Comparison of ENCODE assay signal across 8 mouse cellular contexts in genomic region chr1:182490568-182490967, GRCm38 (mm10). TPM values are rescaled to one million over a fixed set of nuclear protein-coding genes. Genes with fewer than 3 reads are reported as not detected.
DNase-seq lines count a peak whose midpoint lies in the region; ATAC-seq and TF ChIP-seq lines count a peak whose summit lies in the region.

No protein-coding gene starts in this region.

- ATAC-seq in lung, embryonic 14.5 days (ENCODE audit: insufficient read depth) = 0 out of 2 replicates have a peak, but pooled peaks have one; percentile 13
- no peak for ATAC-seq in hindbrain, embryonic 15.5 days (ENCODE audit: low FRiP score, low read depth)

- no peak overlapping the region for H3K9ac ChIP-seq in lung, embryonic 14.5 days
- H3K9ac ChIP-seq in hindbrain, embryonic 15.5 days = no peak overlapping the region

- TF ChIP-seq POLR2A in olfactory bulb, adult 2 months (IDR thresholded peaks at IDR 0.05; ENCODE audit: insufficient read depth, low read depth, low read length) = no peak

- peaks cover 65% of the 10 kb centered on the region for H3K36me3 ChIP-seq in lung, embryonic 14.5 days (ENCODE audit: insufficient read depth)
- peaks cover 17% of the 10 kb centered on the region for H3K36me3 ChIP-seq in hindbrain, embryonic 15.5 days

- 77% methylated on average over 7 of the region's 7 CpGs for WGBS in lung, embryonic 14.5 days
- WGBS in hindbrain, embryonic 15.5 days = 88% methylated on average over 7 of the region's 7 CpGs
- 82% methylated on average over 7 of the region's 7 CpGs for WGBS in olfactory bulb, adult 2 months

- no peak overlapping the region for H3K4me2 ChIP-seq in lung, embryonic 14.5 days
- no peak overlapping the region for H3K4me2 ChIP-seq in hindbrain, embryonic 15.5 days

- H3K27ac ChIP-seq in lung, embryonic 14.5 days (ENCODE audit: low read depth) = no peak overlapping the region
- H3K27ac ChIP-seq in hindbrain, embryonic 15.5 days (replicated peaks) = peak overlapping the region; percentile 61; the same call in 1 of the 2 replicates
- peak overlapping the region; percentile 42 for H3K27ac ChIP-seq in olfactory bulb, adult 2 months (ENCODE audit: insufficient read depth, low read depth, low read length)

- H3K4me1 ChIP-seq in lung, embryonic 14.5 days (ENCODE audit: insufficient read depth) = peaks cover 11% of the 10 kb centered on the region; the same call in 1 of the 2 replicates
- H3K4me1 ChIP-seq in hindbrain, embryonic 15.5 days (replicated peaks) = peaks cover 8% of the 10 kb centered on the region; the same call in 1 of the 2 replicates
- peaks cover 51% of the 10 kb centered on the region for H3K4me1 ChIP-seq in olfactory bulb, adult 2 months (ENCODE audit: control insufficient read depth, insufficient read depth, low read length)

- no peaks in the 10 kb centered on the region for H3K9me3 ChIP-seq in lung, embryonic 14.5 days (ENCODE audit: low read depth, low read length)
- no peaks in the 10 kb centered on the region for H3K9me3 ChIP-seq in hindbrain, embryonic 15.5 days

- no peak overlapping the region for H3K4me3 ChIP-seq in lung, embryonic 14.5 days (ENCODE audit: low read depth, low read length)
- no peak overlapping the region for H3K4me3 ChIP-seq in hindbrain, embryonic 15.5 days
- H3K4me3 ChIP-seq in olfactory bulb, adult 2 months (ENCODE audit: insufficient read depth, low read depth, low read length) = no peak overlapping the region

- intact Hi-C loops in left cerebral cortex, postnatal 14 days (cut with DNase I) = no loop called here

- TF ChIP-seq CTCF in lung, embryonic 14.5 days (IDR thresholded peaks at IDR 0.05; ENCODE audit: low read depth) = peak; percentile 44; the same call in 1 of the 2 replicates
- TF ChIP-seq CTCF in olfactory bulb, adult 2 months (IDR thresholded peaks at IDR 0.05; ENCODE audit: insufficient read depth, low read depth, low read length) = no peak

- no peaks in the 10 kb centered on the region for H3K27me3 ChIP-seq in lung, embryonic 14.5 days (ENCODE audit: insufficient read depth, low read length)
- no peaks in the 10 kb centered on the region for H3K27me3 ChIP-seq in hindbrain, embryonic 15.5 days

- DNase-seq in cerebellum, postnatal 10 days = peak; percentile 23 to 36
- DNase-seq in cerebellum, adult 11 months = no peak
- DNase-seq in lung, embryonic 14.5 days = peak; percentile 49
- DNase-seq in lung, postnatal 36 days = no peak
- DNase-seq in left cerebral cortex, postnatal 14 days (ENCODE audit: low spot score in 2 of 2) = no peak
- no peak for DNase-seq in cerebellum, postnatal 14 days

RNA-seq across cellular contexts. Expression of gene Capn2, which starts 26.8 kb away (rescaled TPM):
- polyA plus RNA-seq in lung, embryonic 14.5 days (2014; fragmentation: Nextera tagmentation; extraction: Ambion mirVana) = 116 and 117 TPM in 2 replicates
- polyA plus RNA-seq in hindbrain, embryonic 15.5 days (2015; fragmentation: Nextera tagmentation; extraction: Ambion mirVana) = 93.3 and 93.9 TPM in 2 replicates
- not detected in 2 replicates for polyA plus RNA-seq in olfactory bulb, adult 2 months (2012; ENCODE audit: insufficient read depth, insufficient read length, low replicate concordance, missing spikeins)
- 10 to 100 TPM; 55.6 to 59.4 TPM for total RNA-seq in left cerebral cortex, postnatal 14 days (2021)

Comparison
In these comparisons a context has a peak if more than half of its experiments do, and no peak if none do; other contexts are left out.
1. DNase-seq: peak in cerebellum, postnatal 10 days (2 of 2) and lung, embryonic 14.5 days (single experiment); none in cerebellum, adult 11 months (single experiment), lung, postnatal 36 days (single experiment), left cerebral cortex, postnatal 14 days (0 of 2) and cerebellum, postnatal 14 days (0 of 2).